Mouse (Mus musculus): ENCODE results near the gene Anks1. TPM values are rescaled to one million over a fixed set of nuclear protein-coding genes. Genes with fewer than 3 reads are reported as not detected.
A peak's percentile ranks its signal among the peaks of the same experiment; 100 is the strongest.

Anks1 gene
- polyA plus RNA-seq, 1 experiment = 19.8 TPM

GRCm38 (mm10) chr17:28013259-28013875 is 104.3 kb downstream of the Anks1 start:
- 15% methylated on average over 12 of the region's 12 CpGs for WGBS
- DNase-seq (ENCODE audit: low read depth, low spot score) = peak; percentile 45

- no peak for DNase-seq (ENCODE audit: low read depth, low spot score)
- 69% methylated on average over 4 of the region's 4 CpGs for WGBS
These were observed 105.3 kb downstream of the Anks1 start for GRCm38 (mm10) chr17:28014449-28014848.

- WGBS = 70% methylated on average over 17 of the region's 17 CpGs
These were observed 106.1 kb downstream of the Anks1 start for GRCm38 (mm10) chr17:28015068-28015730.

GRCm38 (mm10) chr17:28016056-28016797 is 107.1 kb downstream of the Anks1 start:
- WGBS = 48% methylated on average over 8 of the region's 8 CpGs
- DNase-seq (ENCODE audit: low read depth, low spot score) = no peak

More at GRCm38 (mm10) chr17:28015068-28015730, 106.1 kb downstream of the Anks1 start:
- DNase-seq (ENCODE audit: low read depth, low spot score) = no peak

GRCm38 (mm10) chr17:28018344-28018743 is 109.2 kb downstream of the Anks1 start:
- DNase-seq (ENCODE audit: low read depth, low spot score) = no peak
- WGBS = 91% methylated on average over 6 of the region's 6 CpGs

GRCm38 (mm10) chr17:28018776-28019175 is 109.7 kb downstream of the Anks1 start:
- no peak for DNase-seq (ENCODE audit: low read depth, low spot score)
- WGBS = 71% methylated on average over 11 of the region's 11 CpGs

- 72% methylated on average over 21 of the region's 21 CpGs for WGBS
- DNase-seq (ENCODE audit: low read depth, low spot score) = no peak
These were observed 110.9 kb downstream of the Anks1 start for GRCm38 (mm10) chr17:28019785-28020696.

- no peak for DNase-seq (ENCODE audit: low read depth, low spot score)
- WGBS = 63% methylated on average over 10 of the region's 10 CpGs
These were observed 112.8 kb downstream of the Anks1 start for GRCm38 (mm10) chr17:28021911-28022310.

GRCm38 (mm10) chr17:28022854-28023655 is 113.9 kb downstream of the Anks1 start:
- WGBS = 50% methylated on average over 22 of the region's 22 CpGs
- DNase-seq (ENCODE audit: low read depth, low spot score) = peak; percentile 42

- WGBS = 19% methylated on average over 5 of the region's 5 CpGs
- no peak for DNase-seq (ENCODE audit: low read depth, low spot score)
These were observed 116.4 kb downstream of the Anks1 start for GRCm38 (mm10) chr17:28025541-28025961.

GRCm38 (mm10) chr17:28026111-28026872 is 117.2 kb downstream of the Anks1 start:
- DNase-seq (ENCODE audit: low read depth, low spot score) = no peak
- WGBS = 54% methylated on average over 14 of the region's 14 CpGs

GRCm38 (mm10) chr17:28027197-28027596 is 118.1 kb downstream of the Anks1 start:
- no peak for DNase-seq (ENCODE audit: low read depth, low spot score)
- WGBS = 92% methylated on average over 6 of the region's 6 CpGs

GRCm38 (mm10) chr17:28028236-28028635 is 119.1 kb downstream of the Anks1 start:
- WGBS = 75% methylated on average over 10 of the region's 10 CpGs

GRCm38 (mm10) chr17:28029308-28029707 is 120.2 kb downstream of the Anks1 start:
- 83% methylated on average over 2 of the region's 2 CpGs for WGBS
- DNase-seq (ENCODE audit: low read depth, low spot score) = no peak

More at GRCm38 (mm10) chr17:28028236-28028635, 119.1 kb downstream of the Anks1 start:
- no peak for DNase-seq (ENCODE audit: low read depth, low spot score)

- WGBS = 81% methylated on average over 10 of the region's 10 CpGs
These were observed 121.3 kb downstream of the Anks1 start for GRCm38 (mm10) chr17:28030446-28030845.

GRCm38 (mm10) chr17:28031281-28031941 is 122.3 kb downstream of the Anks1 start:
- WGBS = 86% methylated on average over 9 of the region's 9 CpGs
- DNase-seq (ENCODE audit: low read depth, low spot score) = no peak

More at GRCm38 (mm10) chr17:28030446-28030845, 121.3 kb downstream of the Anks1 start:
- DNase-seq (ENCODE audit: low read depth, low spot score) = no peak

GRCm38 (mm10) chr17:28032219-28032618 is 123.1 kb downstream of the Anks1 start:
- WGBS = 88% methylated on average over 10 of the region's 10 CpGs
- DNase-seq (ENCODE audit: low read depth, low spot score) = no peak
